Mouse (Mus musculus): Measurements from ENCODE around the gene Ppp2r5a.

GRCm38 (mm10) chr1:191416611-191417010 is 13.5 kb upstream of the Ppp2r5a start:
- TF ChIP-seq CTCF (IDR thresholded peaks at IDR 0.05; ENCODE audit: insufficient read depth, low read depth, low read length) (no peak), POLR2A (IDR thresholded peaks at IDR 0.05; ENCODE audit: insufficient read depth, low read depth, low read length) (no peak)
